Mouse (Mus musculus) testis, adult 2 months (tissue): ENCODE data around the gene Il33.

Experiments used
- CTCF ChIP-seq: fragments of 200-500 bp; IDR thresholded peaks from 2 replicates; pipeline ENCODE4 v1.5.1; 2012; ENCODE audit warnings: low read depth, mild to moderate bottlenecking, inconsistent platforms, low read length, moderate library complexity; ENCODE audit not compliant: control insufficient read depth, insufficient read depth, insufficient replicate concordance
- POLR2A ChIP-seq: fragments of 200-500 bp; IDR thresholded peaks from 2 replicates; pipeline ENCODE4 v1.6.1; 2012; ENCODE audit warnings: low read depth, mild to moderate bottlenecking, inconsistent platforms, low read length, moderate library complexity; ENCODE audit not compliant: control insufficient read depth

DNA sequence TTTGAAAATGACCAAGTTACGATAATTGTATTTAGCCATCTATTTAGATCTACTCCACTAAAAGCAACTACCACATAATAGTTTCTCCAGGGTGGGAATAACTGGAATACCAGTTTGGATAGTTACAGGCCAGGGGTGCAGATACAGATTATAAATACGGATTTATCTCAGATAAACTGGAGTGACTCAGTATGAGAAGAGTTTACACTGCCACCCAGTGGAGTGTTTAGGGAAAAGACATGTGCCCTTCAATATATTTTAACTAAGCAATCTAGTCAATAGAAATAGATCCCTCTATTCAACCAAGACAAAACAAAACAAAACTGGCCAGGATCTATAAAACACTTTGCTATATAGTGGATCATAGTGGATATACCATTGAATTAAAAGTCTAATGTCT, 53.9 kb downstream of the Il33 start:
- TF ChIP-seq CTCF (no peak), POLR2A (no peak)
